Mouse (Mus musculus) hindbrain, embryonic 12.5 days (tissue): Measurements from ENCODE around the gene Ap2b1. TPM values are rescaled to one million over a fixed set of nuclear protein-coding genes. Genes with fewer than 3 reads are reported as not detected.

ENCODE experiments used
- ATAC-seq: fragments of 200-750 bp; cut with Nextera tagmentation; 2 replicates; pipeline ENCODE4 v1.8.0; 2017; ENCODE audit warnings: moderate TSS enrichment; ENCODE audit not compliant: low FRiP score
- H3K27ac ChIP-seq: fragments of 300-500 bp; sonication (generic); 2 replicates; pipeline ENCODE4 v1.5.1; 2016; ENCODE audit warnings: mild to moderate bottlenecking
- H3K27me3 ChIP-seq: fragments of 300-500 bp; sonication (generic); 2 replicates; pipeline ENCODE4 v1.6.1; 2016; ENCODE audit warnings: mild to moderate bottlenecking
- H3K36me3 ChIP-seq: fragments of 300-500 bp; sonication (generic); 2 replicates; pipeline ENCODE4 v1.6.1; 2016; ENCODE audit warnings: mild to moderate bottlenecking
- H3K4me1 ChIP-seq: fragments of 300-500 bp; sonication (generic); 2 replicates; pipeline ENCODE4 v1.6.1; 2016
- H3K4me2 ChIP-seq: fragments of 300-500 bp; sonication (generic); replicated peaks from 2 replicates; pipeline ENCODE4 v1.6.1; 2016; ENCODE audit warnings: mild to moderate bottlenecking
- H3K4me3 ChIP-seq: fragments of 300-500 bp; sonication (generic); 2 replicates; pipeline ENCODE4 v1.5.1; 2016; ENCODE audit warnings: mild to moderate bottlenecking
- H3K9ac ChIP-seq: fragments of 300-500 bp; sonication (generic); 2 replicates; pipeline ENCODE4 v1.6.1; 2016; ENCODE audit warnings: mild to moderate bottlenecking, moderate library complexity
- H3K9me3 ChIP-seq: fragments of 300-500 bp; sonication (generic); replicated peaks from 2 replicates; pipeline ENCODE4 v1.6.1; 2016; ENCODE audit warnings: mild to moderate bottlenecking
- WGBS: fragments of 180-500 bp; shearing (Covaris S2); methylation state at CpG from one replicate; pipeline ENCODE4 v1.1.7; 2016; 5-methylcytosine and 5-hydroxymethylcytosine counted together
- polyA plus RNA-seq: library from polyadenylated mRNA; unstranded; fragments of >200 nt; fragmentation: Nextera tagmentation; extraction: Ambion mirVana; gene quantifications from 2 replicates; pipeline ENCODE4 v1.2.1, GENCODE M21; 2016

Gene Ap2b1
- polyA plus RNA-seq, 1 experiment from 2014 or later: 113 TPM

DNA sequence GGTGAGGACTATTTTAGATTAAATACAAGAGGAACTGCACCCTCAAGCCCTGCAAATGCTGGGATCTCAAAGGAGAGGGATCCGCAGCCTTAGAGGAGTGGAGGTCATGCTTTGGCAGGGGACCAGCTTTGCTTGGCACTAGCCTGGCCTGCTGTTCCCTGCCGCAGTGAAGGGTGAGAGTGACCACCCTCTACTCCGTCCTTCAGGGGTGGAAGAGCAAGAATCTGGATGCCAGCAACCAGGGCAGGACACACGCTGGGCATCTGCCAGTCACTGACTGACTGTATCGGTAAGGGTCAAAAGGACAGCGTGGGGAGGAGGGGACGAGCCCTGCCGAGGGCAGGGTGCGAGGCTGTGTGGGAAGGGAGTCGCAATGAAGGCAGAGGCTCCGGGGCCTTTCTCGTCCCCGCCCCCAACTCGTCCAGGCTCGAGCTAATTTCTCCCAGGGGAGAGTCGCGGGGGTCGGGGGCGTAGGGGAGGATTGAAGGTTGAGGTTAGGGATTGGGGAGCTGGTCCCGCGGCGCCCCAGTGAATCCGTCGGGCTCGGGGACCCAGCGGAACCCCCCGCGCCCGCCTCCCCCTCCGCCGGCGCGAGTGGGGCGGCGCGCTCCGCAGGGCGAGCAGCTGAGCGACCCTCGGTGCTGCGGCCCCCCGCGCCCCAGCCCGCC lies 110.4 kb downstream of the Ap2b1 start, which contains the start of gene Rasl10b:
TSS of gene Rasl10b (plus strand) at position 51 of the 668 bp plus-strand sequence.
- H3K36me3 ChIP-seq: no peaks in the 10 kb centered on the region
- WGBS: under 1% methylated on average over 22 of the region's 44 CpGs

DNA sequence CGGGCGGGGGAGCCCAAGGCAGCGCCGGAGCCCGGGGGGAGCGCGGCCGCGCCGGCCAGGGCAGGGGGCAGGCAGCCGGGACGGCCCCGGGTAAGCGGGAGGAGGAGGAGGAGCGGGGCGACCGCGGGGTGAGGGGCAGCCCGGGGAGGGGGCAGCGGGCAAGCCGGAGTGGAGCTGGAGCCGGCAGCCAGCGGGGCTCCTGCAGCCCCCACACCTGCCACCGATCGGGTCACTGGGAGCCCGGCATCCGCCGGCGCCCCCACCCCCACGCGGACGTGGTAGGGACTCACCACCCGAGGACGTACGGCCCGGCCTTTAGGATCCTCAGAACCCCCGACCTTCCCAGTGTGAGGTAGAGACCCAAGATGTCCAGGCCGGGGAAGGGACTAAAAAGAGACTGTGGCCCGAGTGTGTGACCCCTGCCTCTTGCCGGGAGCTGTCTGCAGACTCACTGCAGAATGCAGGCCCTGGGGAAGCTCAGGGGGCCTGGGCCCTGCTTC lies 111.0 kb downstream of the Ap2b1 start:
- 1% methylated on average over 25 of the region's 40 CpGs for WGBS

More for the DNA sequence above, 110.4 kb downstream of the Ap2b1 start, which contains the start of gene Rasl10b:
- no peaks in the 10 kb centered on the region for H3K9me3 ChIP-seq
- 0 out of 2 replicates have a peak, but pooled peaks cover 6% of the 10 kb centered on the region for H3K27me3 ChIP-seq
- H3K4me3 ChIP-seq: peak within 1 kb of the TSS; percentile 92
- H3K27ac ChIP-seq: peak within 1 kb of the TSS; percentile 71
- peak within 1 kb of the TSS; percentile 68 for H3K4me2 ChIP-seq
- peak within 1 kb of the TSS; percentile 96 for H3K9ac ChIP-seq
- peak; percentile 78 for ATAC-seq
- peaks cover 16% of the 10 kb centered on the region for H3K4me1 ChIP-seq

DNA sequence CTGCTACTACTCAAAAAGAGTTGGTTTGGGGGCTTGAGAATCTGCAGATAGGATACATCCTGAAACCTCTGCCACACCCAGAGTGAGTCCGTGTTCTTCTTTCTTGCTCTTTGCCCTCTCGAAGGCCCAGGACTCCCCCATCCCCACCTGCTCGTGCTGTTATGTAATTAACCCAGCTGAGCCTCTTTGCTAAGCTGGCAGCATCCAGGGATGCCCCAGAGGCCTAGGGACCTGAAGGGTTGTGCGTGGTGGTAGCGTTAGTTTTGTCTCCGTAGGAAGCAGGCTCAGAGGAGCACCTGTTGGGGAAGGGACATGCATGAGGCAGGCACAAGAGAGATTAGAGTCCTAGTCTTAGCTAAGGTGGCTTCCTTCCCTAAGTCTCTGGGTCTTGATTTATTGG lies 111.7 kb downstream of the Ap2b1 start:
- no peaks in the 10 kb centered on the region for H3K36me3 ChIP-seq
- H3K9ac ChIP-seq: peak overlapping the region; percentile 96
- peaks cover 16% of the 10 kb centered on the region for H3K4me1 ChIP-seq
- peak overlapping the region; percentile 68 for H3K4me2 ChIP-seq
- H3K27me3 ChIP-seq: 0 out of 2 replicates have a peak, but pooled peaks cover 6% of the 10 kb centered on the region
- WGBS: 25% methylated on average over 6 of the region's 6 CpGs
- peak overlapping the region; percentile 92 for H3K4me3 ChIP-seq
- no peak overlapping the region for H3K27ac ChIP-seq
- ATAC-seq: no peak
- no peaks in the 10 kb centered on the region for H3K9me3 ChIP-seq

More for the DNA sequence above, 111.0 kb downstream of the Ap2b1 start:
- peak overlapping the region; percentile 92 for H3K4me3 ChIP-seq
- H3K9me3 ChIP-seq: no peaks in the 10 kb centered on the region
- no peaks in the 10 kb centered on the region for H3K36me3 ChIP-seq
- H3K4me1 ChIP-seq: peaks cover 16% of the 10 kb centered on the region
- H3K9ac ChIP-seq: peak overlapping the region; percentile 96
- peak; percentile 27 for ATAC-seq
- H3K27ac ChIP-seq: peak overlapping the region; percentile 71
- 0 out of 2 replicates have a peak, but pooled peaks cover 6% of the 10 kb centered on the region for H3K27me3 ChIP-seq
- peak overlapping the region; percentile 68 for H3K4me2 ChIP-seq

GRCm38 (mm10) chr11:83417080-83417479 lies 118.3 kb downstream of the Ap2b1 start:
- Histone ChIP-seq H3K4me3 (no peak overlapping the region), H3K9ac (no peak overlapping the region), H3K27ac (no peak overlapping the region), H3K9me3 (no peaks in the 10 kb centered on the region), H3K4me1 (peaks cover 7% of the 10 kb centered on the region), H3K27me3 (peaks cover 54% of the 10 kb centered on the region), H3K4me2 (no peak overlapping the region), H3K36me3 (no peaks in the 10 kb centered on the region)
- ATAC-seq: no peak
- WGBS: 14% methylated on average over 5 of the region's 5 CpGs

DNA sequence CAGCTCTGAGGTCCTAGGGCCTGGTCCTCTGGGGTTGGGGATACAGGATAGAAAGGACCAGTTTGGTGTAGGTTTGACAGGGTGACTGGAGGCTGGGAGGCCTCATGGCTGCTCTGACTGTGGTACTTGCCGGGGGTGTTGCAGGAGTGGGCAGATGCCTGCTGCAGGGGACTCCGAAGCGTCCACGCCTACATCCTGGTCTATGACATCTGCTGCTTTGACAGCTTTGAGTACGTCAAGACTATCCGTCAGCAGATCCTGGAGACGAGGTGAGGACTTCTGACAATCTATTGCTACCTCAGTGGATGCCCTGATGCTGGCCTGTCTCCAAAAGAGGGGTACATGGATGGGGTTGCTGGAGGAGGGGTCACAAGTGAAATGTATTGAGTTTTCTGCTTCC lies 118.9 kb downstream of the Ap2b1 start:
- Histone ChIP-seq H3K9me3 (no peaks in the 10 kb centered on the region), H3K27me3 (peaks cover 52% of the 10 kb centered on the region), H3K27ac (no peak overlapping the region), H3K9ac (no peak overlapping the region), H3K4me3 (no peak overlapping the region), H3K4me2 (no peak overlapping the region), H3K4me1 (peaks cover 7% of the 10 kb centered on the region), H3K36me3 (no peaks in the 10 kb centered on the region)
- no peak for ATAC-seq
- WGBS: 77% methylated on average over 7 of the region's 7 CpGs

DNA sequence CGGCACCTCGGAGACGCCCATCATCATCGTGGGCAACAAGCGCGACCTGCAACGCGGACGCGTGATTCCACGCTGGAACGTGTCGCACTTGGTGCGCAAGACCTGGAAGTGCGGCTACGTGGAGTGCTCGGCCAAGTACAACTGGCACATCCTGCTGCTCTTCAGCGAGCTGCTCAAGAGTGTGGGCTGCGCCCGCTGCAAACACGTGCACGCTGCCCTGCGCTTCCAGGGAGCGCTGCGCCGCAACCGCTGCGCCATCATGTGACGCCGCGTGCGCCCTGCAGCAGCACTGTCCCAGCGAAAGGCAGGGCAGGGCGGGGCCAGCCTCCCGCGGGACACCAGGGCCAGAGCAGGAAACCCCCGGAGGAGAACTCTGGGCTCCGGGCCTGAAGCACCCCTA lies 119.7 kb downstream of the Ap2b1 start:
- peak overlapping the region; percentile 43 for H3K4me2 ChIP-seq
- peaks cover 56% of the 10 kb centered on the region for H3K27me3 ChIP-seq
- H3K4me1 ChIP-seq: peaks cover 7% of the 10 kb centered on the region
- H3K9me3 ChIP-seq: no peaks in the 10 kb centered on the region
- no peaks in the 10 kb centered on the region for H3K36me3 ChIP-seq
- peak; percentile 68 for ATAC-seq
- H3K27ac ChIP-seq: no peak overlapping the region
- 0 out of 2 replicates have a peak overlapping the region, but pooled peaks have one; percentile 8 for H3K9ac ChIP-seq
- peak overlapping the region; percentile 16; the same call in 1 of the 2 replicates for H3K4me3 ChIP-seq
- 7% methylated on average over 38 of the region's 38 CpGs for WGBS

DNA sequence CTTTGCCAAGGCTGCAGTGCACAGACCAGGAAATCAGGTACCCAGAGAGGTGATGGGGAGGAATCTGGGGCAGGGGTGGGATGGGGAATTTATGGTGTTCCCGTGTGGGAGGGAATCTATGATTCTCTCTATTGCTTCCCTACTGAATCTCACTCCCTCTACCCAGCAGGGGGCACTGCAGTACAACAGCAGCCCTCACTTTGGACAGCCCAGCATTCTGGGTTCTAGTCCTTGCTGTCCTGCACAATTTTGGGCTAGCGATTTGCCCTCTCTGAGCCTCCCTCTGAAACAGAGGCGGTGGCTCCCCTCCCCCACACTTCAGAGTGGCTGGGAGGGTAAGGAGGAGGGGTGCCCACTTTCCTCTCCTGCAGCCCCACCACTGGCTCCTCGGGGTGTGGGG lies 121.5 kb downstream of the Ap2b1 start:
- Histone ChIP-seq H3K36me3 (no peaks in the 10 kb centered on the region), H3K9ac (no peak overlapping the region), H3K27ac (no peak overlapping the region), H3K27me3 (peaks cover 59% of the 10 kb centered on the region), H3K4me2 (no peak overlapping the region), H3K4me3 (no peak overlapping the region), H3K9me3 (no peaks in the 10 kb centered on the region), H3K4me1 (peaks cover 7% of the 10 kb centered on the region)
- no peak for ATAC-seq
- WGBS: 34% methylated on average over 4 of the region's 4 CpGs

DNA sequence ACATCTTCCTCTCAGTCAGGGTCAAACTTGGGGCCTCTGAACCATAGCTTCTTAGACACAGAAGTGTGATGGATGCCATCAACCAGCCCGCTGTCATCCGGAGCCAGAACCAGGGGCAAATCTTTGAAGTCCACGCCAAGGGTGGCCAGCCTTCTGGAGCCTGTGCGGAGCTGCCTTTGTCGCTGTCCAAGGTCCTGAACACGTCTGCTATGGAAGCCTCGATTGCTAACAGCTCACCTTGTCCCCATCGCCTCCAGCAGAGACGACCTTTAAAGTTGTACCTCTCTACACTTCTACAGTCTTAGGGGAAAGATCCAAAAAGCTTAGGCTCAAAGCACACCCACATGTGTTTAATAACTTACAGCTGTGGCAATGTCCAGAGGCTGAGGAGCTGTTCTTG lies 122.5 kb downstream of the Ap2b1 start:
- Histone ChIP-seq H3K27ac (no peak overlapping the region), H3K4me2 (no peak overlapping the region), H3K9me3 (no peaks in the 10 kb centered on the region), H3K4me3 (no peak overlapping the region), H3K9ac (no peak overlapping the region), H3K27me3 (peaks cover 67% of the 10 kb centered on the region), H3K36me3 (no peaks in the 10 kb centered on the region), H3K4me1 (peaks cover 7% of the 10 kb centered on the region)
- ATAC-seq: no peak
- WGBS: 3% methylated on average over 9 of the region's 9 CpGs

DNA sequence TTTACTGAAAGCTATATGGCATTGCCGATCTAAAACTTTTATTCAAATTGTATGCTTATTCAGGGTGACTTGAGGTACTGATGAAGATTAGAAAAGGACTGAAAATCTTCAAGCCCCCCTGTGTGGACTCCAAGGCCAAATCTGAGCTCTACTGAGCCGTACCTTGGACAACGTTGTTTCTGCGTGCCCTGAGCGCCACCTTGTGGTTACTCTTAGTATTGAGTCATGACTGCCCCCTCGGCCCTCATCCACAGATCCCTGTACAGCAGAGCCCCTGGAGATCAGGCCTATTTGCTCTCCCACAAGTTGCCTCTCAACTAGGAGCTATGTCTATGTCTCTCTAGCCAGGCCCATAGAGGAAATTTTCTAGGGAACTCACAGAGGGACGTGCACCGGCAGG lies 125.9 kb downstream of the Ap2b1 start:
- peak; percentile 32; the same call in 1 of the 2 replicates for ATAC-seq
- WGBS: 8% methylated on average over 8 of the region's 8 CpGs
- Histone ChIP-seq H3K9ac (no peak overlapping the region), H3K4me3 (no peak overlapping the region), H3K4me1 (no peaks in the 10 kb centered on the region), H3K36me3 (no peaks in the 10 kb centered on the region), H3K4me2 (no peak overlapping the region), H3K27ac (no peak overlapping the region), H3K9me3 (no peaks in the 10 kb centered on the region), H3K27me3 (peaks cover 62% of the 10 kb centered on the region)

GRCm38 (mm10) chr11:83426964-83427363 lies 128.1 kb downstream of the Ap2b1 start:
- 37% methylated on average over 17 of the region's 17 CpGs for WGBS
- peak overlapping the region; percentile 14; the same call in 1 of the 2 replicates for H3K4me2 ChIP-seq

DNA sequence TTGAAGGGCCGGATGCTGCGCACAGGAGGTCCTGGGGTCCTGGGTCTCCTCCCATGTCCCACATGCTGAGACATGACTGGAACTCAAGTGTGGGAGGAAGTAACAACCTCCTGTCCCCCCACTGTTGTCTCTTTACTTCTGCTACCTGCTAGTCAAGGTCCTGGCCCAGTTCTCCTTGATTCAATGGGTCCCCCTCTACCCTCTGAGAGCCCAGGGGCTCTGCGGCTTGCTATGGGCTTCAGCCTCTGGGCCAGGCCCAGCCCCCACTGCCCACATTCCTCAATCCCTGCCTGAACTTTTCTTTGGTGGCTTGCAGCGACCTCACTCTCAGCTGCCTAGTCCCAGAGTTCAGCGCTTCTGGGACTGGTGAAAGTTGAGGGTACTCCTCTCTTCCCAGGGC lies 130.5 kb downstream of the Ap2b1 start, which contains the start of gene Gas2l2:
TSS of gene Gas2l2 (minus strand) at position 101 of the 400 bp plus-strand sequence.
- H3K4me1 ChIP-seq: no peaks in the 10 kb centered on the region
- no peak for ATAC-seq
- no peak within 1 kb of the TSS for H3K4me3 ChIP-seq
- 53% methylated on average over 5 of the region's 5 CpGs for WGBS
- no peak within 1 kb of the TSS for H3K27ac ChIP-seq
- peaks cover 44% of the 10 kb centered on the region for H3K27me3 ChIP-seq
- H3K36me3 ChIP-seq: no peaks in the 10 kb centered on the region
- H3K9ac ChIP-seq: no peak within 1 kb of the TSS
- H3K4me2 ChIP-seq: no peak within 1 kb of the TSS
- no peaks in the 10 kb centered on the region for H3K9me3 ChIP-seq

More at GRCm38 (mm10) chr11:83426964-83427363, 128.1 kb downstream of the Ap2b1 start:
- Histone ChIP-seq H3K4me3 (peak overlapping the region; percentile 11), H3K27ac (no peak overlapping the region), H3K4me1 (no peaks in the 10 kb centered on the region), H3K9me3 (no peaks in the 10 kb centered on the region), H3K9ac (no peak overlapping the region), H3K27me3 (peaks cover 52% of the 10 kb centered on the region), H3K36me3 (no peaks in the 10 kb centered on the region)
- no peak for ATAC-seq

- 77% methylated on average over 2 of the region's 2 CpGs for WGBS
- Histone ChIP-seq H3K27ac (no peak overlapping the region), H3K4me3 (no peak overlapping the region), H3K4me1 (no peaks in the 10 kb centered on the region), H3K27me3 (peaks cover 19% of the 10 kb centered on the region), H3K36me3 (no peaks in the 10 kb centered on the region), H3K4me2 (no peak overlapping the region), H3K9ac (no peak overlapping the region), H3K9me3 (no peaks in the 10 kb centered on the region)
- ATAC-seq: no peak
Measured at GRCm38 (mm10) chr11:83432533-83432932, 133.7 kb downstream of the Ap2b1 start.
